Mouse (Mus musculus): ENCODE measurements at regions not wholly inside any gene's neighbourhood (a gene's known extent, or its start where the extent isn't known, plus 50 kb on each side); places are given as distances from the start of the nearest gene placed in this dataset.

GRCm38 (mm10) chr15:56046679-56047532, 1430.5 kb downstream of the Slc22a22 start:
- DNase-seq (ENCODE audit: low spot score in 2 of 2), result peak; percentile 73 to 79

- no peak for DNase-seq (ENCODE audit: low spot score in 2 of 2)
Measured at GRCm38 (mm10) chr15:56045510-56046245, 1431.7 kb downstream of the Slc22a22 start.

DNA sequence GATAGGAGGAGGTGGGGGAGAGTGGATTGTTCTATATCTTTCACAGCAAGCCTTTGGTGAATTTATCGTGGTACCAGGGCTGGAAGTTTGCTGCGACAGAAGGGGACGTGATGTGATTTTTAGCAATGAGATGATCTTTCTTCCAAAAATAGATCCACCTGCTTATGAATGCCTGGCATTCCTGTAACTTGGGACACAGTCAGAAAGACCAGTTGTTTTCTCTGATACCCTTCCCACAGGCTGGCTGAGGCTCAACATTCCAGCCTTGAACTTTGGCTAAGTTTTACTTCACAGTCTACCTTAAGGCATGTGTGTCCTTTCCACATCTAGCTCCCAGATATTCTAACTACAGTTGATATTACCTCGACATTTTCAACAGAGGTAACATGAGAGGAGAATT, 1434.1 kb downstream of the Slc22a22 start:
- DNase-seq (ENCODE audit: low spot score in 2 of 2), result no peak

DNA sequence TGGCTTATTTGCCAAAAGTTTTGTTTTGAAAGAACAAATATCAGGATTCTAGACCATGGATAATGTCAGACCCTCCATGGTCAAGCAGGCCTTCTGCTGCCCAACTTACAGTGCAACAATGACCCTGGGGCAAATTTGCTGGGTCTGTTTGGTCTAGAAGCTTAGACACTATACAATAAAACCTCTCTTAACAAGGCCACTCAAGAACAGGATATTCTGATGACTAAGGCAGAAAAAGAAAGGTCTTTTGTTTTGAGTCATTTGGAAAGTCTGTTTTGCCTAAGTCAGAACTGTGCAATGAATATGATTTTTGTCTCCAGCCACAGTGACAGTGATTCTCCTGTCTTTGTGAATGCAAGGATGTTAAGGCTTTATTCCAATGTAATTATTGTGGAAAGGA, 1435.0 kb downstream of the Slc22a22 start:
- no peak for DNase-seq (ENCODE audit: low spot score in 2 of 2)

- DNase-seq (ENCODE audit: low spot score in 2 of 2), result no peak
Measured at GRCm38 (mm10) chr15:56030007-56030406, 1447.4 kb downstream of the Slc22a22 start.

GRCm38 (mm10) chr15:56027197-56027818, 1450.1 kb downstream of the Slc22a22 start:
- no peak for DNase-seq (ENCODE audit: low spot score in 2 of 2)

GRCm38 (mm10) chr15:56024705-56025104, 1452.7 kb downstream of the Slc22a22 start:
- no peak for DNase-seq (ENCODE audit: low spot score in 2 of 2)

DNA sequence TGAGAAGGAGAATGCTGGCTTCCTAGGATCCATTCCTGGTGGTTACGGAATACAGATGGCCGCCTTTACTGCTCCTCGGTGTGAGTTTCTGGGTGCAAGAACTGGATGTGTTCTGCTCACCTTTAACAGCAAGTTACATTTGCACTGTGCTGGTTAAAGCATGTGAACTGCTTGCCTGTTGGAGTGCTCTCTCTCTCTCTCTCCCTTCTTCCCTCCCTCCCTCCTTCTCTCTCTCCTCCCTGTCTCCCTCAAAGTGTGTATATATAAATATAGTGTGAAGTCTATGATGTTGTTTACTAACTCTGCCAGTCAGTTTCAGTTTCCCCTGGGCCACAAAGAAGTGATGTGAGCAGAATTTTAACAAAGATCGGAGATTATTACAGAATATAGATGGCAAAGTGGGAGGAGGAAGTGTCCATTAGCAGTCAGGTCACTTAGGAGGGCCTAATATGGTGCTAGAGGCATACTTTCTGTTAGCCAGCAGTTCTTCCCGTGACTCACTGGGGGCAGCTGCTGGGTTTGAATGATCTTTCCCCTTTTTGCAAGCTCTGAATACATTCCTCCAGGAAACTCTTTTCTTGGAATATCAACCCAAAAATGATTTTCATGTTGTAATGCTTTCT, 1453.5 kb downstream of the Slc22a22 start:
- DNase-seq (ENCODE audit: low spot score in 2 of 2), result no peak

GRCm38 (mm10) chr15:56022315-56022714, 1455.1 kb downstream of the Slc22a22 start:
- peak in 1 of 2 experiments; percentile 52 for DNase-seq (ENCODE audit: low spot score in 2 of 2)

GRCm38 (mm10) chr15:56018141-56018540, 1459.3 kb downstream of the Slc22a22 start:
- DNase-seq (ENCODE audit: low spot score in 2 of 2), result no peak

GRCm38 (mm10) chr15:56017561-56017960, 1459.9 kb downstream of the Slc22a22 start:
- DNase-seq (ENCODE audit: low spot score in 2 of 2), result no peak

GRCm38 (mm10) chr15:56016070-56016469, 1461.4 kb downstream of the Slc22a22 start:
- DNase-seq (ENCODE audit: low spot score in 2 of 2), result no peak

- DNase-seq (ENCODE audit: low spot score in 2 of 2), result peak; percentile 30 to 52
Measured at GRCm38 (mm10) chr15:56014059-56014620, 1463.3 kb downstream of the Slc22a22 start.

- no peak for DNase-seq (ENCODE audit: low spot score in 2 of 2)
Measured at GRCm38 (mm10) chr15:56008603-56009174, 1468.7 kb downstream of the Slc22a22 start.

GRCm38 (mm10) chr15:56007376-56007775, 1470.0 kb downstream of the Slc22a22 start:
- no peak for DNase-seq (ENCODE audit: low spot score in 2 of 2)

DNA sequence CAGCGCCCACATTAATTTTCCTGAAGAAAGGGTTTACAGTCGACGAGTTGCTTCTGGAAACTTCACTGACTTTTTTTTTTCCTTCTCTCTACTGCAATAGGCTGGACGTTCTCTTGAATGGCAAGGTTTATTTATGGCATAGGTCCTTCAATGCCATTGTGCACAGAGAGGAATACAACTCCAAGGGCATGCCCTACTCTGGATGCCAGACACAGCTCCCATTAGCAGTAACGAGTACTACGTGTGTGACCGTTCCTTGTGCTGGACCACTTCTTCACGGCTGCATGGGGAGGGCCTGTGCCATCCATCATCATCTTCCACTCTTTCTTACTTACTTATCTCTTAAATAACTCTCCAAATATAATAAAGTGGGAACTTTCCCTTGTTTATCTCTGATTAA, 1472.1 kb downstream of the Slc22a22 start:
- DNase-seq (ENCODE audit: low spot score in 2 of 2), result no peak

GRCm38 (mm10) chr15:56003921-56004320, 1473.5 kb downstream of the Slc22a22 start:
- no peak for DNase-seq (ENCODE audit: low spot score in 2 of 2)

DNA sequence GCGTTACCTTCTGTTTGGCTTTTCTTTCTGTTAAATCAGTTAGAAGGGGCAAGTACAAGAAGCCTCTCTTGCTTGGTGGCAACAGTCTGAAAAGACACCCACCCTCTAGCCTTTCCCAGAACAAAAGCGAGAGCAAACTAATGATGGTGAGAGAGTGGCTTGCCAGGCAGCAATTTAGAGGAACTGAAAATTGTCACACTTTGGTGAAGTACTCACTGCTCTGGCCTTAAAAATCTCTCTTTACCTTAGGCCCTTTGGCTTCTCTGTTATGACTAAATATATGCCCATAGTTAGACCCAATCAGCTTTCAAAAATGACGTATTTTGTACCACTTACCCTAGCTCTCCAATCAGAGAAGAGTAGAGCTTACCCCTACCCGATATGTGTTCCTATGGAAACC, 1477.8 kb downstream of the Slc22a22 start:
- DNase-seq (ENCODE audit: low spot score in 2 of 2), result no peak

GRCm38 (mm10) chr15:55997977-55998376, 1479.4 kb downstream of the Slc22a22 start:
- DNase-seq (ENCODE audit: low spot score in 2 of 2), result no peak

GRCm38 (mm10) chr15:55994680-55995079, 1482.7 kb downstream of the Slc22a22 start:
- DNase-seq (ENCODE audit: low spot score in 2 of 2), result no peak

DNA sequence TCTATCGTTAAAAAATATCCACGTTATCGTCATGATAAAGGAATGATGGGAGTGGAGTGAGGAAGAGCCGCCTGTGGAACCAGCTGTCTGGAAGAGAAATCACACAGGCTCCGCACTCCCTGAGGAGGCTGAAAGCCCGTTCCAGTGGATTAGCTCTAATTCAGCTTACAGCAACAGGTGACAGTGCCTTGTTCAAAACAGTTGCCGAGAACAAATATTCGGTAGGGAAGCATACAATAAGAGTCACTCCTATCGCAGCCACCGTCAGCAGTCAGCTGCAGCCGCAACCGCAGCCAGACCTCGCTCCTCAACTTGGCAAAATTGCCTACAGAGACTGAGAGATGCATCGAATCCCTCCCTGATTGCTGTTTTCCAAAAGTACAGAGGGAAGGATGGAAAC, 1501.6 kb downstream of the Slc22a22 start:
- DNase-seq (ENCODE audit: low spot score in 2 of 2), result no peak

Measured in adrenal gland, adult 18-20 months (tissue).